Mouse (Mus musculus) intestine, postnatal 0 days (tissue): ENCODE data around the gene B3galt1. TPM values are rescaled to one million over a fixed set of nuclear protein-coding genes. Genes with fewer than 3 reads are reported as not detected.

Experiments
- ATAC-seq: fragments of 200-750 bp; cut with Nextera tagmentation; 2 replicates; pipeline ENCODE4 v1.8.0; 2017; ENCODE audit warnings: mild to moderate bottlenecking, moderate TSS enrichment, moderate library complexity
- H3K27ac ChIP-seq: fragments of 300-500 bp; sonication (generic); 2 replicates; pipeline ENCODE4 v1.5.1; 2014; ENCODE audit warnings: mild to moderate bottlenecking, low read depth, low read length, moderate library complexity
- H3K27me3 ChIP-seq: fragments of 300-500 bp; sonication (generic); replicated peaks from 2 replicates; pipeline ENCODE4 v1.6.1; 2014; ENCODE audit warnings: low read length, mixed read lengths; ENCODE audit not compliant: control insufficient read depth, insufficient read depth
- H3K36me3 ChIP-seq: fragments of 300-500 bp; sonication (generic); 2 replicates; pipeline ENCODE4 v1.6.1; 2014; ENCODE audit warnings: mild to moderate bottlenecking, moderate library complexity; ENCODE audit not compliant: control insufficient read depth, insufficient read depth
- H3K4me1 ChIP-seq: fragments of 300-500 bp; sonication (generic); replicated peaks from 2 replicates; pipeline ENCODE4 v1.6.1; 2014; ENCODE audit warnings: antibody characterized with exemption, low read length, mixed read lengths; ENCODE audit not compliant: control insufficient read depth, insufficient read depth
- H3K4me2 ChIP-seq: fragments of 300-500 bp; sonication (generic); replicated peaks from 2 replicates; pipeline ENCODE4 v1.6.1; 2014; ENCODE audit warnings: low read depth, mild to moderate bottlenecking, moderate library complexity
- H3K4me3 ChIP-seq: fragments of 300-500 bp; sonication (generic); 2 replicates; pipeline ENCODE4 v1.5.1; 2014; ENCODE audit warnings: low read depth, low read length
- H3K9ac ChIP-seq: fragments of 300-500 bp; sonication (generic); 2 replicates; pipeline ENCODE4 v1.6.1; 2014; ENCODE audit warnings: mild to moderate bottlenecking, low read depth, low read length
- H3K9me3 ChIP-seq: fragments of 300-500 bp; sonication (generic); 2 replicates; pipeline ENCODE4 v1.6.1; 2016; ENCODE audit warnings: mixed run types; ENCODE audit not compliant: control insufficient read depth
- CTCF ChIP-seq: sonication (generic); IDR thresholded peaks from 2 replicates; pipeline ENCODE4 v1.5.1; 2016; ENCODE audit warnings: low read depth, mild to moderate bottlenecking, control low read depth, antibody characterized with exemption, moderate library complexity
- WGBS: fragments of 180-500 bp; shearing (Covaris S2); extraction: QIAGEN DNeasy Blood & Tissue Kit; methylation state at CpG from one replicate; pipeline ENCODE4 v1.1.7; 2014; 5-methylcytosine and 5-hydroxymethylcytosine counted together
- polyA plus RNA-seq: library from polyadenylated mRNA; unstranded; fragments of >200 nt; fragmentation: Nextera tagmentation; extraction: Ambion mirVana; gene quantifications from 2 replicates; pipeline ENCODE4 v1.2.1, GENCODE M21; 2015

B3galt1 gene
- polyA plus RNA-seq, 1 experiment from 2014 or later: 1.3 TPM

DNA sequence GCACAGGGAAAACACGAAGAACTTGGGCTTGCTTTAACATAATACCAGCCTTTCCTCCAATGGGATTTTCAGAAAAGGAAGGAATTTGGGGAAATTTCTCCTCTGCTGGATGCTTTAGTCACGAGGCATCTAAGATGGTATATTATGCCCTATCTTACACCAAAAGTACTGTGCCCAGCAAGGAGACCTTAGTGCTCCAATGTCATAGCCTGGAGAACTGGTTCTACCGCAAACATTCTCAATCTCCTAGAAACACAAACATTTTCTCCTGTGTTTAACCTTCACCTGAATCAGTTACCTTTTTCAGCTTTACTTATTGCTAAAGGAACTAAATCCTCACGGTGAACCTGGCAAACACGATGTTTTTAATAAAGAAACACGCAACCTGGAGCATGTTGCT is 486.8 kb downstream of the B3galt1 start:
- H3K4me3 ChIP-seq: no peak overlapping the region
- no peak overlapping the region for H3K9ac ChIP-seq
- H3K4me2 ChIP-seq: no peak overlapping the region
- TF ChIP-seq CTCF: no peak
- H3K27me3 ChIP-seq: no peaks in the 10 kb centered on the region
- no peaks in the 10 kb centered on the region for H3K4me1 ChIP-seq
- 47% methylated on average over 6 of the region's 6 CpGs for WGBS
- H3K9me3 ChIP-seq: no peaks in the 10 kb centered on the region
- H3K36me3 ChIP-seq: no peaks in the 10 kb centered on the region
- H3K27ac ChIP-seq: no peak overlapping the region
- no peak for ATAC-seq

- TF ChIP-seq CTCF: no peak
- no peaks in the 10 kb centered on the region for H3K4me1 ChIP-seq
These were observed 487.6 kb downstream of the B3galt1 start for GRCm38 (mm10) chr2:68053243-68053642.

GRCm38 (mm10) chr2:68061341-68061740 is 495.7 kb downstream of the B3galt1 start:
- Histone ChIP-seq H3K27me3 (no peaks in the 10 kb centered on the region), H3K9me3 (no peaks in the 10 kb centered on the region), H3K4me1 (no peaks in the 10 kb centered on the region), H3K27ac (no peak overlapping the region), H3K9ac (no peak overlapping the region), H3K36me3 (no peaks in the 10 kb centered on the region), H3K4me2 (no peak overlapping the region), H3K4me3 (no peak overlapping the region)
- ATAC-seq: no peak
- TF ChIP-seq CTCF: no peak
- WGBS: 77% methylated on average over 4 of the region's 4 CpGs

More at GRCm38 (mm10) chr2:68053243-68053642, 487.6 kb downstream of the B3galt1 start:
- ATAC-seq: no peak
- Histone ChIP-seq H3K36me3 (no peaks in the 10 kb centered on the region), H3K4me3 (no peak overlapping the region), H3K9me3 (no peaks in the 10 kb centered on the region), H3K9ac (no peak overlapping the region), H3K4me2 (no peak overlapping the region), H3K27ac (no peak overlapping the region), H3K27me3 (no peaks in the 10 kb centered on the region)
- WGBS: 41% methylated on average over 3 of the region's 3 CpGs

GRCm38 (mm10) chr2:68079426-68080360 is 514.0 kb downstream of the B3galt1 start:
- Histone ChIP-seq H3K9me3 (no peaks in the 10 kb centered on the region), H3K4me1 (no peaks in the 10 kb centered on the region), H3K4me3 (no peak overlapping the region), H3K9ac (no peak overlapping the region), H3K27me3 (no peaks in the 10 kb centered on the region), H3K4me2 (no peak overlapping the region), H3K27ac (no peak overlapping the region), H3K36me3 (no peaks in the 10 kb centered on the region)
- TF ChIP-seq CTCF: no peak
- ATAC-seq: no peak
- 82% methylated on average over 5 of the region's 5 CpGs for WGBS

GRCm38 (mm10) chr2:68080872-68081280 is 515.2 kb downstream of the B3galt1 start:
- no peak for ATAC-seq
- H3K4me3 ChIP-seq: no peak overlapping the region
- no peaks in the 10 kb centered on the region for H3K27me3 ChIP-seq
- H3K4me2 ChIP-seq: no peak overlapping the region
- H3K4me1 ChIP-seq: no peaks in the 10 kb centered on the region
- no peak overlapping the region for H3K9ac ChIP-seq
- TF ChIP-seq CTCF: no peak
- H3K36me3 ChIP-seq: no peaks in the 10 kb centered on the region
- no peak overlapping the region for H3K27ac ChIP-seq
- no peaks in the 10 kb centered on the region for H3K9me3 ChIP-seq

DNA sequence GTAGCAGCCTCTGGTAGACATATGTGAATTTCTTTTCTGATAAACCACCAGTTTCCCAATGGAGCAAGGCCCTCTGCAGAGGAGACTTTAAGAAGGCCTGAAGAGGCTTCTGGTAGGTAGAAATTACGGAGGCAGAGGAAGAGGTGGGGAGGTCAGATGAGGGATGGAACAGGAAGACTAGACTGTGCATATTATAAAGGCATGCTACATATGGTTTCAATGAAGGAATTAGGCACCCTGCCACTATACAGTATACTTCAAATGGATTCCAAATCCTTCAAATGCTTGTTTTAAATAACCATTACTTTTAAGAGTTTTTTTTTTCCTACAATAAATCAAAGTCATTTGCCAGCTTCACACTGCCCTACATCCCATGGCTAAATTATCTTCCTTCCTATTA is 518.8 kb downstream of the B3galt1 start:
- WGBS: 73% methylated on average over 1 of the region's 1 CpGs
- H3K9ac ChIP-seq: no peak overlapping the region
- TF ChIP-seq CTCF: no peak

More for the DNA sequence above, 518.8 kb downstream of the B3galt1 start:
- no peak overlapping the region for H3K27ac ChIP-seq
- H3K4me3 ChIP-seq: no peak overlapping the region
- H3K9me3 ChIP-seq: no peaks in the 10 kb centered on the region
- no peaks in the 10 kb centered on the region for H3K4me1 ChIP-seq
- H3K36me3 ChIP-seq: no peaks in the 10 kb centered on the region
- no peak for ATAC-seq
- no peak overlapping the region for H3K4me2 ChIP-seq
- H3K27me3 ChIP-seq: no peaks in the 10 kb centered on the region
